Mouse (Mus musculus) CH12.LX (cell line): Measurements from ENCODE around the gene Efcab2.

Experiments
- BHLHE40 ChIP-seq: IDR thresholded peaks from 2 replicates; pipeline ENCODE4 v1.6.1; 2011; ENCODE audit warnings: mild to moderate bottlenecking, low read depth, low read length, improper control_type of control experiment
- CTCF ChIP-seq, 2 experiments: IDR thresholded peaks in 1 of 2; conservative IDR thresholded peaks in 1 of 2; 2 replicates each; pipeline ENCODE4 v1.5.1; 2011 to 2012; ENCODE audit warnings: low read depth in 2 of 2, low read length in 2 of 2, improper control_type of control experiment in 1 of 2, inconsistent platforms in 1 of 2, mild to moderate bottlenecking in 1 of 2, moderate library complexity in 1 of 2
- EP300 ChIP-seq: IDR thresholded peaks from 2 replicates; pipeline ENCODE4 v1.6.1; 2011; ENCODE audit warnings: low read length, improper control_type of control experiment
- ETS1 ChIP-seq: conservative IDR thresholded peaks from 2 replicates; pipeline ENCODE4 v1.6.1; 2012; ENCODE audit warnings: low read depth, mild to moderate bottlenecking, inconsistent platforms, low read length, improper control_type of control experiment, moderate library complexity
- GABPA ChIP-seq: IDR thresholded peaks from 2 replicates; pipeline ENCODE4 v1.6.1; 2012; ENCODE audit warnings: low read depth, low read length, improper control_type of control experiment, inconsistent platforms; ENCODE audit not compliant: insufficient replicate concordance
- IRF4 ChIP-seq: IDR thresholded peaks from 2 replicates; pipeline ENCODE4 v1.6.1; 2014; ENCODE audit warnings: low read depth, mild to moderate bottlenecking, inconsistent platforms, low read length, improper control_type of control experiment
- MAZ ChIP-seq: IDR thresholded peaks from 2 replicates; pipeline ENCODE4 v1.6.1; 2012; ENCODE audit warnings: low read depth, mild to moderate bottlenecking, inconsistent platforms, low read length, improper control_type of control experiment, moderate library complexity
- NELFE ChIP-seq: IDR thresholded peaks from 2 replicates; pipeline ENCODE4 v1.6.1; 2011; ENCODE audit warnings: low read depth, low read length, improper control_type of control experiment
- POLR2A ChIP-seq: IDR thresholded peaks from 2 replicates; pipeline ENCODE4 v1.6.1; 2011; ENCODE audit warnings: low read depth, mild to moderate bottlenecking, improper control_type of control experiment, low read length
- POLR2AphosphoS2 ChIP-seq: IDR thresholded peaks from 2 replicates; pipeline ENCODE4 v1.6.1; 2011; ENCODE audit warnings: low read depth, low read length, improper control_type of control experiment
- TCF12 ChIP-seq: IDR thresholded peaks from 2 replicates; pipeline ENCODE4 v1.6.1; 2014; ENCODE audit warnings: low read depth, mild to moderate bottlenecking, inconsistent platforms, low read length, improper control_type of control experiment
- USF2 ChIP-seq: conservative IDR thresholded peaks from 2 replicates; pipeline ENCODE4 v1.6.1; 2011; ENCODE audit warnings: low read depth, low read length, improper control_type of control experiment
- ZNF384 ChIP-seq: IDR thresholded peaks from 2 replicates; pipeline ENCODE4 v1.6.1; 2012; ENCODE audit warnings: low read depth, low read length, improper control_type of control experiment, inconsistent platforms

GRCm38 (mm10) chr1:178382165-178382564, 23.7 kb upstream of the Efcab2 start:
- TF ChIP-seq EP300 (no peak), POLR2A (no peak), TCF12 (no peak), BHLHE40 (no peak), MAZ (no peak), GABPA (no peak), CTCF (conservative IDR thresholded peaks at IDR 0.05 in 1 of 2, IDR thresholded peaks at IDR 0.05 in 1 of 2; ENCODE audit: low read depth in 2 of 2, low read length in 2 of 2) (no peak), IRF4 (no peak), ETS1 (no peak), POLR2AphosphoS2 (no peak), NELFE (no peak), USF2 (no peak), ZNF384 (no peak)
